Mouse (Mus musculus) forebrain, embryonic 11.5 days (tissue): ENCODE results near the gene Ivns1abp. TPM values are rescaled to one million over a fixed set of nuclear protein-coding genes. Genes with fewer than 3 reads are reported as not detected.

Experiments
- ATAC-seq: fragments of 200-750 bp; cut with Nextera tagmentation; replicated peaks from 2 replicates; pipeline ENCODE4 v1.8.0; 2017; ENCODE audit warnings: moderate TSS enrichment; ENCODE audit not compliant: low FRiP score
- DNase-seq: peaks from one replicate; pipeline ENCODE4 v3.0.0-alpha.2; 2017; ENCODE audit warnings: low spot score
- H3K27ac ChIP-seq: fragments of 300-500 bp; sonication (generic); 2 replicates; pipeline ENCODE4 v1.5.1; 2014; ENCODE audit warnings: low read depth, low read length
- H3K27me3 ChIP-seq: fragments of 300-500 bp; sonication (generic); 2 replicates; pipeline ENCODE4 v1.6.1; 2014; ENCODE audit warnings: mild to moderate bottlenecking, low read length, mixed read lengths; ENCODE audit not compliant: control insufficient read depth, insufficient read depth
- H3K36me3 ChIP-seq: fragments of 300-500 bp; sonication (generic); 2 replicates; pipeline ENCODE4 v1.6.1; 2014; ENCODE audit warnings: mild to moderate bottlenecking, low read length, moderate library complexity, mixed read lengths; ENCODE audit not compliant: control insufficient read depth, insufficient read depth
- H3K4me1 ChIP-seq: fragments of 300-500 bp; sonication (generic); replicated peaks from 2 replicates; pipeline ENCODE4 v1.6.1; 2014; ENCODE audit warnings: low read length, mixed read lengths; ENCODE audit not compliant: control insufficient read depth, insufficient read depth
- H3K4me2 ChIP-seq: fragments of 300-500 bp; sonication (generic); 2 replicates; pipeline ENCODE4 v1.6.1; 2014; ENCODE audit warnings: low read depth, mild to moderate bottlenecking, low read length, moderate library complexity, mixed read lengths; ENCODE audit not compliant: severe bottlenecking
- H3K4me3 ChIP-seq: fragments of 300-500 bp; sonication (generic); 2 replicates; pipeline ENCODE4 v1.5.1; 2014; ENCODE audit warnings: low read depth, low read length
- H3K9ac ChIP-seq: fragments of 300-500 bp; sonication (generic); 2 replicates; pipeline ENCODE4 v1.6.1; 2014; ENCODE audit warnings: low read length
- H3K9me3 ChIP-seq: fragments of 300-500 bp; sonication (generic); 2 replicates; pipeline ENCODE4 v1.6.1; 2016; ENCODE audit warnings: low read length, mixed read lengths; ENCODE audit not compliant: control insufficient read depth
- WGBS: fragments of 180-500 bp; shearing (Covaris S2); extraction: QIAGEN DNeasy Blood & Tissue Kit; methylation state at CpG from one replicate; pipeline ENCODE4 v1.1.7; 2014; 5-methylcytosine and 5-hydroxymethylcytosine counted together
- polyA plus RNA-seq: library from polyadenylated mRNA; unstranded; fragments of >200 nt; fragmentation: Nextera tagmentation; extraction: Ambion mirVana; gene quantifications from 2 replicates; pipeline ENCODE4 v1.2.1, GENCODE M21; 2014

Gene Ivns1abp
- polyA plus RNA-seq, 1 experiment from 2014 or later = 472 TPM

DNA sequence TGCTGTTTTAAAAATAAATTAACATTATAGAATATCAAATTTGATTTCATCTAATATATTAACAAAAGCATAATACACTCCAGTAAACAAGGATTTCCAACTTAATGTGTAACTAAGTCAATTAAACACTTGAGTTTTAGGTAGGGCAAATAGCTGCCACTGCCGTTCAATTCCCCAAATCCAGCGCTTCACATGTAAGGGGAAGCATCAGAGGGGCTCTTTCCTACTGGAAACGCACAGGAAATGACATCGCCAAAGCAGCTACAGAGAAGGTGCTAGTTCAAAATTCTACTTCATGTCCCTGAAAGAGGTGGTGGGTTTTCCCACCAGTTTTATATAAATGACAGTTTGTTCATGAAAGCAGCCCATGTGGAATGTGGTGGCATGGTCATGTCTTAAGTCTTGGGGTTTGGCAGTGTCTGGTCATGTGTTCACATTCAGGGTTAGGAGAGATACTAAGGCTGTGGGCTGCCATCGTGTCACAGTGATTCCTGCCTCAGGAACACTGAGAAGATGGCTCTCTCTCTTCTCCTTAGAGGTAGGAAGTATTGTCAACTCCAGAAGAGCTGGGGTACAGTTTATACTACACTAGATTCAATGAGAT, 23.5 kb downstream of the Ivns1abp start:
- 94% methylated on average over 5 of the region's 5 CpGs for WGBS
- DNase-seq (no peak), ATAC-seq (no peak)
- no peak overlapping the region for H3K9ac ChIP-seq
- no peaks in the 10 kb centered on the region for H3K4me1 ChIP-seq
- peaks cover 8% of the 10 kb centered on the region for H3K36me3 ChIP-seq
- H3K9me3 ChIP-seq = no peaks in the 10 kb centered on the region
- H3K4me2 ChIP-seq = no peak overlapping the region
- no peaks in the 10 kb centered on the region for H3K27me3 ChIP-seq
- H3K27ac ChIP-seq = no peak overlapping the region
- H3K4me3 ChIP-seq = no peak overlapping the region

GRCm38 (mm10) chr1:151368444-151368843, 24.2 kb downstream of the Ivns1abp start:
- WGBS = 94% methylated on average over 3 of the region's 3 CpGs

GRCm38 (mm10) chr1:151370573-151370972, 26.3 kb downstream of the Ivns1abp start:
- no peak overlapping the region for H3K4me2 ChIP-seq
- H3K9me3 ChIP-seq = no peaks in the 10 kb centered on the region
- peaks cover 4% of the 10 kb centered on the region for H3K36me3 ChIP-seq
- no peak for ATAC-seq
- no peak overlapping the region for H3K27ac ChIP-seq
- H3K4me3 ChIP-seq = no peak overlapping the region
- DNase-seq = no peak
- H3K9ac ChIP-seq = no peak overlapping the region
- H3K4me1 ChIP-seq = no peaks in the 10 kb centered on the region
- WGBS = 84% methylated on average over 3 of the region's 3 CpGs
- H3K27me3 ChIP-seq = no peaks in the 10 kb centered on the region

More at GRCm38 (mm10) chr1:151368444-151368843, 24.2 kb downstream of the Ivns1abp start:
- ATAC-seq = no peak
- Histone ChIP-seq H3K9ac (no peak overlapping the region), H3K4me2 (no peak overlapping the region), H3K36me3 (peaks cover 8% of the 10 kb centered on the region), H3K27ac (no peak overlapping the region), H3K27me3 (no peaks in the 10 kb centered on the region), H3K4me1 (no peaks in the 10 kb centered on the region), H3K4me3 (no peak overlapping the region), H3K9me3 (no peaks in the 10 kb centered on the region)
- DNase-seq = no peak

GRCm38 (mm10) chr1:151371543-151371942, 27.3 kb downstream of the Ivns1abp start:
- 89% methylated on average over 5 of the region's 5 CpGs for WGBS
- DNase-seq (no peak), ATAC-seq (no peak)
- Histone ChIP-seq H3K27ac (no peak overlapping the region), H3K4me1 (no peaks in the 10 kb centered on the region), H3K4me3 (no peak overlapping the region), H3K27me3 (no peaks in the 10 kb centered on the region), H3K36me3 (peaks cover 4% of the 10 kb centered on the region), H3K9ac (no peak overlapping the region), H3K9me3 (no peaks in the 10 kb centered on the region), H3K4me2 (no peak overlapping the region)

- ATAC-seq (no peak), DNase-seq (no peak)
- Histone ChIP-seq H3K27me3 (no peaks in the 10 kb centered on the region), H3K4me3 (no peak overlapping the region), H3K4me1 (no peaks in the 10 kb centered on the region), H3K9ac (no peak overlapping the region), H3K27ac (no peak overlapping the region), H3K9me3 (no peaks in the 10 kb centered on the region), H3K36me3 (peaks cover 4% of the 10 kb centered on the region), H3K4me2 (no peak overlapping the region)
- 96% methylated on average over 1 of the region's 1 CpGs for WGBS
Observed at GRCm38 (mm10) chr1:151372823-151373222, 28.5 kb downstream of the Ivns1abp start.

- H3K27ac ChIP-seq = no peak overlapping the region
- no peaks in the 10 kb centered on the region for H3K27me3 ChIP-seq
- H3K9me3 ChIP-seq = no peaks in the 10 kb centered on the region
- no peaks in the 10 kb centered on the region for H3K36me3 ChIP-seq
- no peak overlapping the region for H3K4me3 ChIP-seq
- DNase-seq (no peak), ATAC-seq (no peak)
- whole genome bisulfite sequencing = 91% methylated on average over 3 of the region's 3 CpGs
- no peak overlapping the region for H3K4me2 ChIP-seq
- H3K9ac ChIP-seq = no peak overlapping the region
- no peaks in the 10 kb centered on the region for H3K4me1 ChIP-seq
Observed at GRCm38 (mm10) chr1:151377353-151377752, 33.1 kb downstream of the Ivns1abp start.

GRCm38 (mm10) chr1:151390029-151390428, 45.8 kb downstream of the Ivns1abp start:
- H3K4me1 ChIP-seq = no peaks in the 10 kb centered on the region
- no peak overlapping the region for H3K27ac ChIP-seq
- H3K36me3 ChIP-seq = no peaks in the 10 kb centered on the region
- 86% methylated on average over 1 of the region's 1 CpGs for WGBS
- H3K4me2 ChIP-seq = no peak overlapping the region
- no peak for ATAC-seq
- no peaks in the 10 kb centered on the region for H3K27me3 ChIP-seq
- H3K9me3 ChIP-seq = no peaks in the 10 kb centered on the region
- H3K9ac ChIP-seq = no peak overlapping the region
- no peak for DNase-seq
- H3K4me3 ChIP-seq = no peak overlapping the region

GRCm38 (mm10) chr1:151409827-151410226, 65.5 kb downstream of the Ivns1abp start:
- H3K9ac ChIP-seq = no peak overlapping the region
- H3K4me1 ChIP-seq = no peaks in the 10 kb centered on the region
- H3K36me3 ChIP-seq = no peaks in the 10 kb centered on the region
- H3K9me3 ChIP-seq = no peaks in the 10 kb centered on the region
- ATAC-seq = no peak
- no peaks in the 10 kb centered on the region for H3K27me3 ChIP-seq
- no peak overlapping the region for H3K4me3 ChIP-seq
- WGBS = 89% methylated on average over 3 of the region's 3 CpGs
- no peak for DNase-seq
- H3K27ac ChIP-seq = no peak overlapping the region
- no peak overlapping the region for H3K4me2 ChIP-seq
